Mouse (Mus musculus) kidney, adult 2 months (tissue): ENCODE results near the gene Nubpl.

ENCODE experiments used
- CTCF ChIP-seq: fragments of 200-500 bp; conservative IDR thresholded peaks from 2 replicates; pipeline ENCODE4 v1.5.1; 2011; ENCODE audit warnings: low read depth, mild to moderate bottlenecking, control low read depth, low read length, moderate library complexity, mixed read lengths; ENCODE audit not compliant: insufficient read depth, insufficient read length
- POLR2A ChIP-seq: fragments of 200-500 bp; IDR thresholded peaks from one replicate; pipeline ENCODE4 v1.6.1; 2011; ENCODE audit warnings: low read depth, low read length, control low read depth

GRCm38 (mm10) chr12:52228746-52229145 lies 131.2 kb downstream of the Nubpl start:
- no peak for TF ChIP-seq POLR2A
- no peak for TF ChIP-seq CTCF
